In genomic region chr3:88523027-88523426, GRCm38 (mm10) we compare ENCODE assay signal across 16 mouse cellular contexts. TPM values are rescaled to one million over a fixed set of nuclear protein-coding genes. Genes with fewer than 3 reads are reported as not detected.
"Had no signal": no experiment of that assay in that cellular context is flagged by ENCODE, and none has a peak within 500 bp of the region (broad histone marks: within the 10 kb centered on the region; RNA-seq: fewer than 3 reads in every experiment).

No protein-coding gene starts in this region.

- H3K27ac ChIP-seq: neural tube, embryonic 13.5 days; neural tube, embryonic 15.5 days; stomach, embryonic 15.5 days had no signal

- H3K27me3 ChIP-seq: neural tube, embryonic 13.5 days; neural tube, embryonic 15.5 days; stomach, embryonic 15.5 days had no signal

- DNase-seq: retina, postnatal 1 day; right cerebral cortex, adult 18-20 months; right cerebral cortex, postnatal 14 days; right cerebral cortex, postnatal 25 days; right cerebral cortex, postnatal 4 days; spleen, adult 18-20 months; thymus, adult 18-20 months; thymus, adult 2 months; thymus, postnatal 14 days; thymus, postnatal 25 days; thymus, postnatal 36 days; thymus, postnatal 4 days had no signal

- H3K9ac ChIP-seq: neural tube, embryonic 13.5 days; neural tube, embryonic 15.5 days; stomach, embryonic 15.5 days had no signal

- H3K9me3 ChIP-seq: neural tube, embryonic 13.5 days; neural tube, embryonic 15.5 days; stomach, embryonic 15.5 days had no signal

- H3K4me2 ChIP-seq: neural tube, embryonic 13.5 days; neural tube, embryonic 15.5 days; stomach, embryonic 15.5 days had no signal

- H3K4me3 ChIP-seq: neural tube, embryonic 13.5 days; neural tube, embryonic 15.5 days; stomach, embryonic 15.5 days had no signal

RNA-seq across cellular contexts. Expression of gene Rab25, which starts 25.1 kb away (rescaled TPM):
- polyA plus RNA-seq: neural tube, embryonic 13.5 days; neural tube, embryonic 14.5 days had no signal
